Mouse (Mus musculus): ENCODE measurements around the gene Bahcc1. TPM values are rescaled to one million over a fixed set of nuclear protein-coding genes. Genes with fewer than 3 reads are reported as not detected.

The Bahcc1 gene
- total RNA-seq, 2 experiments from 2014 or later = 7.8 to 8.3 TPM

GRCm38 (mm10) chr11:120238751-120239359 lies 6.1 kb downstream of the Bahcc1 start:
- intact Hi-C loops (cut with DNase I) = loop anchor here (5.0 kb wide), 1 partner anchor 108 kb away; the partner anchor contains the start of gene Actg1

GRCm38 (mm10) chr11:120239581-120239991 lies 6.8 kb downstream of the Bahcc1 start:
- DNase-seq (ENCODE audit: low spot score) = no peak
- intact Hi-C loops (cut with DNase I) = loop anchor here (5.0 kb wide), 1 partner anchor 108 kb away; the partner anchor contains the start of gene Actg1

More at GRCm38 (mm10) chr11:120238751-120239359, 6.1 kb downstream of the Bahcc1 start:
- no peak for DNase-seq (ENCODE audit: low spot score)

GRCm38 (mm10) chr11:120240206-120240605 lies 7.5 kb downstream of the Bahcc1 start:
- peak; percentile 75 for DNase-seq (ENCODE audit: low spot score)
- intact Hi-C loops (cut with DNase I) = loop anchor here (1.0 to 2.0 kb wide), 2 partner anchors 15 to 22 kb away; no protein-coding TSS in a partner anchor

- DNase-seq (ENCODE audit: low spot score) = no peak
- intact Hi-C loops (cut with DNase I) = loop anchor here (1.0 to 2.0 kb wide), 2 partner anchors 14 to 21 kb away; no protein-coding TSS in a partner anchor
Measured at GRCm38 (mm10) chr11:120240941-120241890, 8.5 kb downstream of the Bahcc1 start.

- DNase-seq (ENCODE audit: low spot score) = no peak
- intact Hi-C loops (cut with DNase I) = loop anchor here (2.0 kb wide), 1 partner anchor 13 kb away; no protein-coding TSS in a partner anchor
Measured at GRCm38 (mm10) chr11:120241981-120242725, 9.4 kb downstream of the Bahcc1 start.

- DNase-seq (ENCODE audit: low spot score) = no peak
Measured at GRCm38 (mm10) chr11:120242726-120243530, 10.2 kb downstream of the Bahcc1 start.

GRCm38 (mm10) chr11:120243531-120243820 lies 10.7 kb downstream of the Bahcc1 start:
- intact Hi-C loops (cut with DNase I) = no loop called here
- DNase-seq (ENCODE audit: low spot score) = no peak

More at GRCm38 (mm10) chr11:120242726-120243530, 10.2 kb downstream of the Bahcc1 start:
- intact Hi-C loops (cut with DNase I) = no loop called here

GRCm38 (mm10) chr11:120248160-120248793 lies 15.5 kb downstream of the Bahcc1 start:
- intact Hi-C loops (cut with DNase I) = no loop called here
- DNase-seq (ENCODE audit: low spot score) = no peak

GRCm38 (mm10) chr11:120248899-120249298 lies 16.2 kb downstream of the Bahcc1 start:
- intact Hi-C loops (cut with DNase I) = no loop called here

GRCm38 (mm10) chr11:120250991-120251949 lies 18.5 kb downstream of the Bahcc1 start:
- DNase-seq (ENCODE audit: low spot score) = peak; percentile 59
- intact Hi-C loops (cut with DNase I) = no loop called here

More at GRCm38 (mm10) chr11:120248899-120249298, 16.2 kb downstream of the Bahcc1 start:
- DNase-seq (ENCODE audit: low spot score) = no peak

- DNase-seq (ENCODE audit: low spot score) = no peak
- intact Hi-C loops (cut with DNase I) = no loop called here
Measured at GRCm38 (mm10) chr11:120251950-120252308, 19.2 kb downstream of the Bahcc1 start.

GRCm38 (mm10) chr11:120252398-120252797 lies 19.7 kb downstream of the Bahcc1 start:
- DNase-seq (ENCODE audit: low spot score) = no peak
- intact Hi-C loops (cut with DNase I) = no loop called here

GRCm38 (mm10) chr11:120252843-120253645 lies 20.3 kb downstream of the Bahcc1 start:
- intact Hi-C loops (cut with DNase I) = no loop called here
- no peak for DNase-seq (ENCODE audit: low spot score)

- intact Hi-C loops (cut with DNase I) = loop anchor here (2.0 kb wide), 1 partner anchor 13 kb away; no protein-coding TSS in a partner anchor
- no peak for DNase-seq (ENCODE audit: low spot score)
Measured at GRCm38 (mm10) chr11:120253646-120254315, 21.0 kb downstream of the Bahcc1 start.

GRCm38 (mm10) chr11:120254420-120254819 lies 21.7 kb downstream of the Bahcc1 start:
- no peak for DNase-seq (ENCODE audit: low spot score)
- intact Hi-C loops (cut with DNase I) = loop anchor here (2.0 kb wide), 1 partner anchor 14 kb away; no protein-coding TSS in a partner anchor

- peak; percentile 84 for DNase-seq (ENCODE audit: low spot score)
- intact Hi-C loops (cut with DNase I) = loop anchor here (2.0 kb wide), 1 partner anchor 14 kb away; no protein-coding TSS in a partner anchor
Measured at GRCm38 (mm10) chr11:120255038-120255437, 22.3 kb downstream of the Bahcc1 start.
